Mouse (Mus musculus): ENCODE measurements around the gene Stox2.

DNA sequence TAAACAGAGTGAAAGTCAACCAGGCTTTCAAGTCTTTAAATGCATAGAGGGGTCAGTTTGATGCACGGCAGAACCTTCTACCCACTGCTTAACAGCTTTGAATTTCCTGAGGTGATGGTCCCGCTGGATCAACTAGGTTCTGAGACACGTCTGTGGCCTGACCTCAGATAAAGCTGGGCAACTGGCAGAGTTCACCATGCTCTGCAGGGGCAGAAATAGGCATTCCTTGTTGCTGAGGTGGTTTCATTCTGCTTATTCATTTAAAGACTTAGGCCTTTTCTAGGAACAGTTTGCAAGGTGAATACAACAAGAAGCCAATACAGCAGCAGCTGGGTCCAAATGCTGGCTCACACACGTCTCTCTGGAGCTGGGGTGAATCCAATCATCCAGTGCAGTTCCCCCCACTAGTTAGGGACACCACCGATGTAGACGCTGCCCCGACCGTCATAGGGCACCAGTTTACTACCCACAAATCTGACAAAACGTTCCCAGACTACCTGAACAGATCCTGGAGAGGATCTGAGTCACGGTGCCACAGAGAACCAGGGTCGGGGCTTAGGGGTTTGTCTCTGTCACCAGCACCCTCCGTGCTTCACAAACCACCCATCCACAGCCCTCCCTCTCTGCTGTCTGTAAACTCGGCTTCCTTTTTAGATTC is 204.6 kb downstream of the Stox2 start:
- TF ChIP-seq CTCF (IDR thresholded peaks at IDR 0.05): no peak
- TF ChIP-seq EP300 (IDR thresholded peaks at IDR 0.05): no peak

Data from lung, postnatal 0 days (tissue).